Mouse (Mus musculus): ENCODE measurements around the gene Ccdc6.

DNA sequence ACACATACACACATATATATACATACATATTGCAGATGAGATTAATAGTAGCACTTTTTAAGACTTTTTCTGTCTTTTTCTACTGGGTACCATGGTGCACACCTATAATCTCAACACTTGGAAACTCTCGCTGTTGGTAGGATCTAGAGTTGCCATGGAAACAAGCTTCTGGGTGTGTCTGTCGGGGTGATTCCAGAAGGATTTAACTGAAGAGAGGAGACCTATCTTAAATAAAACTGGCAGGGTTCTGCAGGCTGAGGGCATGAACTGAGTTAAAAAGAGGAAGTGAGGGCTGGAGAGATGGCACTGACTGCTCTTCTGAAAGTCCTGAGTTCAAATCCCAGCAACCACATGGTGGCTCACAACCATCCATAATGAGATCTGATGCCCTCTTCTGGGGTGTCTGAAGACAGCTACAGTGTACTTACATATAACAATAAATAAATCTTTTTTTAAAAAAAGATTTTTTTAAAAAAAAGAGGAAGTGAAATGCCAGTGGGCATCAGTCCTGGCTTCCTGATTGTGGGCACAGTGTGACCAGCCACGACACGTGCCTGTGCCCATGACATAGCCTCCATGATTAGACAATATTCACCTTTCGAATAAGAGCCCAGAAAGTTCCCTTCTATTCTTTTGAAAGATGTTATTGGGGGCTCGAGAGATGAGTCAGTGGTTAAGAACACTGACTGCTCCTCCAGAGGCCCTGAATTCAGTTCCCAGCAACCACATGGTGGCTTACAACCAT lies 102.7 kb downstream of the Ccdc6 start:
- TF ChIP-seq ZNF384 (IDR thresholded peaks at IDR 0.05; ENCODE audit: low read depth, low read length): no peak
- no peak for TF ChIP-seq CHD2 (IDR thresholded peaks at IDR 0.05; ENCODE audit: low read depth, low read length)
- no peak for TF ChIP-seq MAFK (IDR thresholded peaks at IDR 0.05; ENCODE audit: insufficient read depth, low read depth, low read length)
- TF ChIP-seq ZC3H11A (IDR thresholded peaks at IDR 0.05; ENCODE audit: borderline replicate concordance, low read depth, low read length): no peak
